Mouse (Mus musculus) CH12.LX (cell line): ENCODE measurements around the gene 1700037H04Rik. TPM values are rescaled to one million over a fixed set of nuclear protein-coding genes. Genes with fewer than 3 reads are reported as not detected.

Experiments used
- DNase-seq: peaks from one replicate; pipeline ENCODE4 v3.0.0-alpha.2; 2013; ENCODE audit errors: extremely low read depth
- H3K27ac ChIP-seq: 2 replicates; pipeline ENCODE4 v1.5.1; 2012; ENCODE audit warnings: low read depth, mild to moderate bottlenecking, control low read depth, moderate library complexity; ENCODE audit not compliant: insufficient read depth
- H3K27me3 ChIP-seq: replicated peaks from 2 replicates; pipeline ENCODE3; 2012; ENCODE audit warnings: inconsistent platforms
- H3K36me3 ChIP-seq, 2 experiments: replicated peaks in 1 of 2; 2 replicates each; pipeline versions ENCODE3 to v1.6.1; 2012; ENCODE audit warnings: inconsistent platforms in 1 of 2, low read length in 1 of 2, mild to moderate bottlenecking in 1 of 2, mixed read lengths in 1 of 2, moderate library complexity in 1 of 2; ENCODE audit not compliant: control insufficient read depth in 1 of 2, insufficient read depth in 1 of 2
- H3K4me1 ChIP-seq, 2 experiments: 2 replicates each; pipeline ENCODE4 v1.6.1; 2012; ENCODE audit warnings: inconsistent platforms in 1 of 2, moderate library complexity in 1 of 2; ENCODE audit not compliant: insufficient read depth in 2 of 2, control insufficient read depth in 1 of 2
- H3K4me2 ChIP-seq: 2 replicates; pipeline ENCODE4 v1.6.1; 2012; ENCODE audit warnings: low read depth, mild to moderate bottlenecking, control low read depth; ENCODE audit not compliant: poor library complexity, insufficient read depth, severe bottlenecking
- H3K4me3 ChIP-seq, 3 experiments: fragments of 150-350 bp in 1 of 3; sonication (generic) in 1 of 3; replicated peaks in 1 of 3; 2 replicates each; pipeline versions ENCODE3 to v1.5.1; 2011 to 2012; ENCODE audit warnings: low read depth in 2 of 3, low read length in 2 of 3, mild to moderate bottlenecking in 2 of 3, moderate library complexity in 2 of 3, control low read depth in 1 of 3, improper control_type of control experiment in 1 of 3, inconsistent platforms in 1 of 3, mixed read lengths in 1 of 3; ENCODE audit not compliant: poor library complexity in 1 of 3
- H3K79me2 ChIP-seq: replicated peaks from 2 replicates; pipeline ENCODE4 v1.6.1; 2012; ENCODE audit warnings: mild to moderate bottlenecking, moderate library complexity; ENCODE audit not compliant: control insufficient read depth, poor library complexity, insufficient read depth, severe bottlenecking; ENCODE audit errors: extremely low read depth
- H3K9ac ChIP-seq: 2 replicates; pipeline ENCODE4 v1.6.1; 2012; ENCODE audit warnings: low read depth, mild to moderate bottlenecking, control low read depth, moderate library complexity; ENCODE audit not compliant: insufficient read depth
- H3K9me3 ChIP-seq: replicated peaks from 2 replicates; pipeline ENCODE3; 2012; ENCODE audit warnings: low read length, inconsistent platforms, mixed read lengths
- CHD2 ChIP-seq: IDR thresholded peaks from 2 replicates; pipeline ENCODE4 v1.6.1; 2011; ENCODE audit warnings: low read length, improper control_type of control experiment
- CTCF ChIP-seq, 2 experiments: IDR thresholded peaks in 1 of 2; conservative IDR thresholded peaks in 1 of 2; 2 replicates each; pipeline ENCODE4 v1.5.1; 2011 to 2012; ENCODE audit warnings: low read depth in 2 of 2, low read length in 2 of 2, improper control_type of control experiment in 1 of 2, inconsistent platforms in 1 of 2, mild to moderate bottlenecking in 1 of 2, moderate library complexity in 1 of 2
- E2F4 ChIP-seq: IDR thresholded peaks from 2 replicates; pipeline ENCODE4 v1.6.1; 2011; ENCODE audit warnings: low read depth, low read length, improper control_type of control experiment; ENCODE audit not compliant: insufficient replicate concordance
- HCFC1 ChIP-seq: IDR thresholded peaks from 2 replicates; pipeline ENCODE4 v1.6.1; 2012; ENCODE audit warnings: low read depth, mild to moderate bottlenecking, inconsistent platforms, low read length, improper control_type of control experiment
- MAFK ChIP-seq: IDR thresholded peaks from 2 replicates; pipeline ENCODE4 v1.6.1; 2011; ENCODE audit warnings: low read length, improper control_type of control experiment; ENCODE audit not compliant: insufficient replicate concordance
- MAX ChIP-seq: IDR thresholded peaks from 2 replicates; pipeline ENCODE4 v1.6.1; 2011; ENCODE audit warnings: low read length, improper control_type of control experiment
- MAZ ChIP-seq: IDR thresholded peaks from 2 replicates; pipeline ENCODE4 v1.6.1; 2012; ENCODE audit warnings: low read depth, mild to moderate bottlenecking, inconsistent platforms, low read length, improper control_type of control experiment, moderate library complexity
- MEF2A ChIP-seq: IDR thresholded peaks from 2 replicates; pipeline ENCODE4 v1.6.1; 2014; ENCODE audit warnings: low read depth, mild to moderate bottlenecking, inconsistent platforms, low read length, improper control_type of control experiment, borderline replicate concordance
- MXI1 ChIP-seq: IDR thresholded peaks from 2 replicates; pipeline ENCODE4 v1.6.1; 2011; ENCODE audit warnings: mild to moderate bottlenecking, low read depth, low read length, improper control_type of control experiment
- MYC ChIP-seq: IDR thresholded peaks from 2 replicates; pipeline ENCODE4 v1.6.1; 2011; ENCODE audit warnings: low read depth, mild to moderate bottlenecking, improper control_type of control experiment, low read length
- NRF1 ChIP-seq: IDR thresholded peaks from 2 replicates; pipeline ENCODE4 v1.6.1; 2014; ENCODE audit warnings: low read depth, mild to moderate bottlenecking, inconsistent platforms, low read length, improper control_type of control experiment, moderate library complexity
- PAX5 ChIP-seq: IDR thresholded peaks from 2 replicates; pipeline ENCODE4 v1.6.1; 2012; ENCODE audit warnings: low read length, inconsistent platforms, mixed read lengths
- POLR2A ChIP-seq: IDR thresholded peaks from 2 replicates; pipeline ENCODE4 v1.6.1; 2011; ENCODE audit warnings: low read depth, mild to moderate bottlenecking, improper control_type of control experiment, low read length
- RAD21 ChIP-seq: IDR thresholded peaks from 2 replicates; pipeline ENCODE4 v1.6.1; 2011; ENCODE audit warnings: low read depth, mild to moderate bottlenecking, low read length, improper control_type of control experiment, moderate library complexity
- RCOR1 ChIP-seq: conservative IDR thresholded peaks from 2 replicates; pipeline ENCODE4 v1.6.1; 2012; ENCODE audit warnings: low read depth, mild to moderate bottlenecking, inconsistent platforms, low read length, improper control_type of control experiment
- SIN3A ChIP-seq: IDR thresholded peaks from 2 replicates; pipeline ENCODE4 v1.6.1; 2012; ENCODE audit warnings: low read length, improper control_type of control experiment, inconsistent platforms
- SMC3 ChIP-seq: IDR thresholded peaks from 2 replicates; pipeline ENCODE4 v1.6.1; 2011; ENCODE audit warnings: low read depth, low read length, improper control_type of control experiment
- TBP ChIP-seq: conservative IDR thresholded peaks from 2 replicates; pipeline ENCODE4 v1.6.1; 2011; ENCODE audit warnings: low read depth, low read length, improper control_type of control experiment
- TCF12 ChIP-seq: IDR thresholded peaks from 2 replicates; pipeline ENCODE4 v1.6.1; 2014; ENCODE audit warnings: low read depth, mild to moderate bottlenecking, inconsistent platforms, low read length, improper control_type of control experiment
- ZC3H11A ChIP-seq: IDR thresholded peaks from 2 replicates; pipeline ENCODE4 v1.6.1; 2012; ENCODE audit warnings: low read depth, mild to moderate bottlenecking, inconsistent platforms, low read length, improper control_type of control experiment
- dilution Hi-C: fragments of 300-500 bp; cut with MboI; formaldehyde crosslinking; loops from 2 replicates; pipeline ENCODE4 v1.14.3; 2020; ENCODE audit warnings: low sequenced_read_pairs; ENCODE audit not compliant: extremely low pct_unique_long_range_greater_than_20kb, extremely low pct_ligation_motif_present
- in situ Hi-C: fragments of 300-500 bp; cut with MboI; formaldehyde crosslinking; loops from 3 replicates; pipeline ENCODE4 v1.14.3; 2019; ENCODE audit warnings: low sequenced_read_pairs, low pct_ligation_motif_present, low pct_unique_long_range_greater_than_20kb, mixed read lengths
- polyA plus RNA-seq: library from polyadenylated mRNA; unstranded; fragments of >175 nt; gene quantifications from 2 replicates; pipeline ENCODE4 v1.2.1, GENCODE M21; 2012; ENCODE audit warnings: low read depth; ENCODE audit not compliant: insufficient read length
- total RNA-seq, 2 experiments: library from RNA; depleted of rRNA; stranded (reverse); fragments of 300-350 nt in 1 of 2; fragments of >200 nt in 1 of 2; gene quantifications; 2 replicates each; pipeline ENCODE4 v1.2.3; 2012 to 2014

Gene 1700037H04Rik
- total and polyA plus RNA-seq, 3 experiments = 16.0 to 40.0 (median 36.5) TPM

DNA sequence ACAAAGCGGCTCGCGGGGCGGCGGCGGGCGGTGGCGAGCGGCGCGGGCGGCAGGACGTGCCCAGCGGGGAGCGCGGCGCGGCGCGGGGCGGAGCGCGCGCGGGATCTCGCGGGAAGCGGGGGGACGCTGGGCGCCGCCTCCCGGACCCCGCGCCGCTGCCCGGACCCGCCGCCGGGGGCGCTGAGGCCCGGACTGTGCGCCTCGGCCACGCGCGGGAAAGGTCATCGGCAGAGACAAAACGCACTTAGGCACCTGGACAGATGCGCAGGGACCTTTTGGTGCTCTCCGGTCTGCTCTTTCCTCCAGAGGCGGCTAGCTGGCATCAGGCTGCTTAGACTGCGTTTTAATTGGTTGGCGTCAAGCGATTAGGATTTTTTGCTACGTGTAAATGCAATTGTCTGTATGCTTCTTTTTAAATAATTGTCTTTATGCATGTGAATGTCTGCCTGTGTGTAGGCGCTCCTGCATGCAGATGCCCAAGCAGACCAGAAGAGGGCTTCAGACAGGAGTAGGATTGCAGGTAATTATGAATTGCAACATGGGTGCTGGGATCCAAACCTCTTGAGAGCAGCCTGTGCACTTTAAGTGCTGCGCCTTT is 20.2 kb upstream of the 1700037H04Rik start, which contains the start of gene Cenpb:
Gene Cenpb, minus strand, starts transcription at position 78 of the 598 bp plus-strand sequence.
- in situ Hi-C loops (no loop called here), dilution Hi-C loops (no loop called here)
- DNase-seq = peak; percentile 59
- Histone ChIP-seq H3K27ac (peak within 1 kb of the TSS; percentile 28), H3K27me3 (no peaks in the 10 kb centered on the region), H3K4me3 (peak within 1 kb of the TSS; percentile 57 to 96 (median 69)), H3K4me2 (peak within 1 kb of the TSS; percentile 78), H3K4me1 (peaks cover 14 to 25% of the 10 kb centered on the region in 2 experiments), H3K9ac (peak within 1 kb of the TSS; percentile 89), H3K9me3 (no peaks in the 10 kb centered on the region), H3K79me2 (no peaks in the 10 kb centered on the region), H3K36me3 (peaks cover 0 to 24% of the 10 kb centered on the region in 2 experiments)
- peak; percentile 27 to 66; a peak in 2 of 4 replicates for TF ChIP-seq CTCF (conservative IDR thresholded peaks at IDR 0.05 in 1 of 2, IDR thresholded peaks at IDR 0.05 in 1 of 2; ENCODE audit: low read depth in 2 of 2, low read length in 2 of 2)
- TF ChIP-seq MYC = no peak
- TF ChIP-seq SIN3A = no peak
- TF ChIP-seq MAX = peak; percentile 57; the same call in 1 of the 2 replicates
- peak; percentile 4; the same call in 1 of the 2 replicates for TF ChIP-seq TCF12
- TF ChIP-seq NRF1 = no peak; the same call in none of the 2 replicates
- no peak for TF ChIP-seq MEF2A
- peak; percentile 45 for TF ChIP-seq RAD21
- TF ChIP-seq HCFC1 = no peak
- TF ChIP-seq TBP = no peak
- peak; percentile 14 for TF ChIP-seq SMC3
- TF ChIP-seq CHD2 = peak; percentile 82
- TF ChIP-seq RCOR1 = no peak
- TF ChIP-seq POLR2A = peak; percentile 45; the same call in 1 of the 2 replicates
- no peak for TF ChIP-seq PAX5
- TF ChIP-seq ZC3H11A = no peak
- TF ChIP-seq E2F4 = no peak
- TF ChIP-seq MAFK = no peak

DNA sequence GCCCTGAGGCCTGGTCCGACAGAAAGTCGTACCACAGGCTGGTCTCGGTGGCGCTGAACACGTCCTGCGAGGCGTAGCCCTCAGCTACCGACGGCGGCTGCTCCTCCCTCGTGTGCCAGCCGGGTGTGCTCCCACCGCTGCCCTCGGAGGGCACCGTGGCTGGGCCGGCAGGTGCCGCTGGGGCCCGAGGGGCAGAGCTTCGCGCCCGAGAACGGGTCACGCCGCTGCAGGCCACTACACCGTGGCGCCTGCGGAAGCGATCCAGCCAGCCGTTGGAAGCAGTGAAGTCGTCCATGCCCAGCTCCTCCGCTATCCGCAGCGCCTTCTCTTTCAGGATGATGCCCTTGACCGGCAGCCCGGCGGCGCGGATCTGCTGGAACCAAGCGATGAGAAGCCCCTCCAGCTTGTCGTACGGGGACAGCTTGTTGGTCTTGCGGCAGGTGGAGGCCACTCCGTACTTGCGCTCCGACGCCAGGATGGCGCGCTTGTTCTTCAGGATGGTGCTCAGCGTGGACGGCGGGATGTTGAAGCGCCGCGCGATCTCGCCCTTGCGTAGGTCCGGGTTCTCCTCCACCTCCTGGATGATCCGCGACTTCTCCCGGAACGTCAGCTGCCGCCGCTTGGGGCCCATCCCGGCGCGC is 19.5 kb upstream of the 1700037H04Rik start:
- Histone ChIP-seq H3K9me3 (no peaks in the 10 kb centered on the region), H3K4me1 (peaks cover 16 to 30% of the 10 kb centered on the region in 2 experiments), H3K27me3 (no peaks in the 10 kb centered on the region), H3K36me3 (peaks cover 0 to 24% of the 10 kb centered on the region in 2 experiments), H3K4me3 (peak overlapping the region; percentile 57 to 96 (median 69)), H3K4me2 (peak overlapping the region; percentile 78), H3K27ac (peak overlapping the region; percentile 28), H3K79me2 (no peaks in the 10 kb centered on the region), H3K9ac (peak overlapping the region; percentile 89)
- dilution Hi-C loops = no loop called here
- in situ Hi-C loops = no loop called here
- peak; percentile 57 for DNase-seq
- TF ChIP-seq SIN3A (0 out of 2 replicates have a peak, but pooled peaks have one; percentile 34), MXI1 (no peak; the same call in 1 of the 2 replicates), MAZ (no peak)
